Mouse (Mus musculus): ENCODE measurements around the gene Tex264.

DNA sequence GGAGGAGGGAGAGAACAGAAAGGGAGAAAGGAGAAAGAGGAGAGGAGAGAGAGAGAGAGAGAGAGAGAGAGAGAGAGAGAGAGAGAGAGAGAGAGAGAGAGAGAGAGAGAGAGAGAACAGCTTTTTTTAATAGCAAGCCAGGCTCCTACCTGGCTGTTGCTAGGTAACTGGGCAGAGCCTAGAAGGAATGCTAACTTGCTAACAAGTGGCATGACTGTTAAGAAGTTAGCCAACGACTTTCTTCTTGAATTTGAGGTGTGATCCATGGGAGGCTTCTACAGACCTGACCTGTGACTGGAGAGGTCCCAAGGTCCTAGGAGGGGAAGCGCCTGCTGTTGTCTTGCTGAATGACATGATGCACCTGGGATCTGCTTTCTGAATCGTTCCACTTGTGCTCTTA, 71.1 kb downstream of the Tex264 start:
- TF ChIP-seq ZC3H11A (IDR thresholded peaks at IDR 0.05; ENCODE audit: borderline replicate concordance, low read depth, low read length) (no peak), MAFK (IDR thresholded peaks at IDR 0.05; ENCODE audit: insufficient read depth, low read depth, low read length) (no peak), ZNF384 (IDR thresholded peaks at IDR 0.05; ENCODE audit: low read depth, low read length) (no peak), HCFC1 (IDR thresholded peaks at IDR 0.05; ENCODE audit: borderline replicate concordance, insufficient read depth, low read length) (no peak), CHD2 (IDR thresholded peaks at IDR 0.05; ENCODE audit: low read depth, low read length) (no peak)

Measured in ES-E14 (cell line).